Mouse (Mus musculus) stomach, embryonic 15.5 days (tissue): Measurements from ENCODE around the gene Psmg3. TPM values are rescaled to one million over a fixed set of nuclear protein-coding genes. Genes with fewer than 3 reads are reported as not detected.
A peak's percentile ranks its signal among the peaks of the same experiment; 100 is the strongest.

Source experiments
- ATAC-seq: fragments of 200-750 bp; cut with Nextera tagmentation; 2 replicates; pipeline ENCODE4 v1.8.0; 2017; ENCODE audit warnings: low read depth, moderate number of reproducible peaks, moderate TSS enrichment; ENCODE audit not compliant: insufficient read depth, low FRiP score
- H3K27ac ChIP-seq: fragments of 300-500 bp; sonication (generic); 2 replicates; pipeline ENCODE4 v1.5.1; 2015; ENCODE audit warnings: mild to moderate bottlenecking, inconsistent platforms
- H3K27me3 ChIP-seq: fragments of 300-500 bp; sonication (generic); replicated peaks from 2 replicates; pipeline ENCODE4 v1.6.1; 2015; ENCODE audit warnings: inconsistent platforms
- H3K36me3 ChIP-seq: fragments of 300-500 bp; sonication (generic); 2 replicates; pipeline ENCODE4 v1.6.1; 2015; ENCODE audit warnings: inconsistent platforms
- H3K4me1 ChIP-seq: fragments of 300-500 bp; sonication (generic); 2 replicates; pipeline ENCODE4 v1.6.1; 2015; ENCODE audit warnings: inconsistent platforms
- H3K4me2 ChIP-seq: fragments of 300-500 bp; sonication (generic); 2 replicates; pipeline ENCODE4 v1.6.1; 2015; ENCODE audit warnings: mild to moderate bottlenecking, inconsistent platforms
- H3K4me3 ChIP-seq: fragments of 300-500 bp; sonication (generic); replicated peaks from 2 replicates; pipeline ENCODE4 v1.5.1; 2015; ENCODE audit warnings: inconsistent platforms
- H3K9ac ChIP-seq: fragments of 300-500 bp; sonication (generic); 2 replicates; pipeline ENCODE4 v1.6.1; 2015; ENCODE audit warnings: inconsistent platforms
- H3K9me3 ChIP-seq: fragments of 300-500 bp; sonication (generic); 2 replicates; pipeline ENCODE4 v1.6.1; 2016; ENCODE audit warnings: inconsistent platforms
- WGBS: fragments of 180-500 bp; shearing (Covaris S2); methylation state at CpG from one replicate; pipeline ENCODE4 v1.1.7; 2015; 5-methylcytosine and 5-hydroxymethylcytosine counted together
- polyA plus RNA-seq: library from polyadenylated mRNA; unstranded; fragments of >200 nt; fragmentation: Nextera tagmentation; extraction: Ambion mirVana; gene quantifications from 2 replicates; pipeline ENCODE4 v1.2.1, GENCODE M21; 2015

The Psmg3 gene
- polyA plus RNA-seq, result 73.5 and 74.9 TPM in 2 replicates

- Histone ChIP-seq H3K9me3 (no peaks in the 10 kb centered on the region), H3K4me2 (peak within 1 kb of the TSS; percentile 86), H3K4me3 (peak within 1 kb of the TSS; percentile 82), H3K27me3 (no peaks in the 10 kb centered on the region), H3K27ac (peak within 1 kb of the TSS; percentile 48), H3K4me1 (peaks cover 9% of the 10 kb centered on the region), H3K9ac (peak within 1 kb of the TSS; percentile 84), H3K36me3 (peaks cover 15% of the 10 kb centered on the region; the same call in 1 of the 2 replicates)
- WGBS, result under 1% methylated on average over 43 of the region's 43 CpGs
- peak; percentile 87 for ATAC-seq
Measured at GRCm38 (mm10) chr5:139826357-139827055, at the start of gene Psmg3, which contains the start of gene Gm26938. Gene Psmg3, minus strand, starts transcription at chr5:139826885. Gene Gm26938, minus strand, starts transcription at chr5:139826407.

- Histone ChIP-seq H3K9ac (no peak overlapping the region), H3K4me1 (no peaks in the 10 kb centered on the region), H3K27me3 (no peaks in the 10 kb centered on the region), H3K27ac (no peak overlapping the region), H3K36me3 (no peaks in the 10 kb centered on the region), H3K9me3 (no peaks in the 10 kb centered on the region), H3K4me3 (no peak overlapping the region), H3K4me2 (no peak overlapping the region)
- 83% methylated on average over 1 of the region's 1 CpGs for WGBS
- no peak for ATAC-seq
Measured at GRCm38 (mm10) chr5:139871526-139871925, 44.8 kb upstream of the Psmg3 start.

GRCm38 (mm10) chr5:139870886-139871285, 44.2 kb upstream of the Psmg3 start:
- H3K9me3 ChIP-seq, result no peaks in the 10 kb centered on the region
- H3K4me2 ChIP-seq, result no peak overlapping the region
- no peak for ATAC-seq
- no peaks in the 10 kb centered on the region for H3K27me3 ChIP-seq
- no peak overlapping the region for H3K27ac ChIP-seq
- H3K36me3 ChIP-seq, result no peaks in the 10 kb centered on the region
- no peaks in the 10 kb centered on the region for H3K4me1 ChIP-seq
- WGBS, result 10% methylated on average over 4 of the region's 4 CpGs
- no peak overlapping the region for H3K4me3 ChIP-seq
- H3K9ac ChIP-seq, result no peak overlapping the region

- H3K4me3 ChIP-seq, result no peak overlapping the region
- no peaks in the 10 kb centered on the region for H3K27me3 ChIP-seq
- no peaks in the 10 kb centered on the region for H3K9me3 ChIP-seq
- H3K27ac ChIP-seq, result no peak overlapping the region
- H3K4me1 ChIP-seq, result no peaks in the 10 kb centered on the region
- H3K36me3 ChIP-seq, result no peaks in the 10 kb centered on the region
- 48% methylated on average over 4 of the region's 4 CpGs for WGBS
- no peak overlapping the region for H3K4me2 ChIP-seq
- ATAC-seq, result no peak
- H3K9ac ChIP-seq, result no peak overlapping the region
Measured at GRCm38 (mm10) chr5:139862759-139863158, 36.1 kb upstream of the Psmg3 start.

GRCm38 (mm10) chr5:139860328-139861104, 33.8 kb upstream of the Psmg3 start:
- Histone ChIP-seq H3K4me3 (no peak overlapping the region), H3K9ac (no peak overlapping the region), H3K36me3 (no peaks in the 10 kb centered on the region), H3K27me3 (no peaks in the 10 kb centered on the region), H3K9me3 (no peaks in the 10 kb centered on the region), H3K27ac (no peak overlapping the region), H3K4me1 (no peaks in the 10 kb centered on the region), H3K4me2 (no peak overlapping the region)
- ATAC-seq, result no peak
- WGBS, result 59% methylated on average over 15 of the region's 15 CpGs

GRCm38 (mm10) chr5:139849626-139850320, 23.1 kb upstream of the Psmg3 start:
- H3K36me3 ChIP-seq, result no peaks in the 10 kb centered on the region
- H3K9ac ChIP-seq, result no peak overlapping the region
- no peak overlapping the region for H3K4me3 ChIP-seq
- ATAC-seq, result no peak
- H3K27me3 ChIP-seq, result no peaks in the 10 kb centered on the region
- 72% methylated on average over 12 of the region's 12 CpGs for WGBS
- no peak overlapping the region for H3K27ac ChIP-seq
- no peaks in the 10 kb centered on the region for H3K9me3 ChIP-seq
- H3K4me1 ChIP-seq, result no peaks in the 10 kb centered on the region
- no peak overlapping the region for H3K4me2 ChIP-seq

GRCm38 (mm10) chr5:139839142-139839541, 12.5 kb upstream of the Psmg3 start:
- Histone ChIP-seq H3K9me3 (no peaks in the 10 kb centered on the region), H3K27ac (no peak overlapping the region), H3K4me1 (no peaks in the 10 kb centered on the region), H3K4me3 (no peak overlapping the region), H3K36me3 (no peaks in the 10 kb centered on the region), H3K9ac (no peak overlapping the region), H3K4me2 (no peak overlapping the region), H3K27me3 (no peaks in the 10 kb centered on the region)
- 44% methylated on average over 3 of the region's 3 CpGs for WGBS
- no peak for ATAC-seq

- 15% methylated on average over 2 of the region's 2 CpGs for WGBS
- no peak overlapping the region for H3K27ac ChIP-seq
- no peak overlapping the region for H3K4me2 ChIP-seq
- no peak overlapping the region for H3K9ac ChIP-seq
- H3K27me3 ChIP-seq, result no peaks in the 10 kb centered on the region
- no peak overlapping the region for H3K4me3 ChIP-seq
- H3K9me3 ChIP-seq, result no peaks in the 10 kb centered on the region
- no peak for ATAC-seq
- no peaks in the 10 kb centered on the region for H3K4me1 ChIP-seq
- H3K36me3 ChIP-seq, result no peaks in the 10 kb centered on the region
Measured at GRCm38 (mm10) chr5:139838476-139838892, 11.8 kb upstream of the Psmg3 start.

GRCm38 (mm10) chr5:139835706-139836105, 9.0 kb upstream of the Psmg3 start:
- Histone ChIP-seq H3K27ac (no peak overlapping the region), H3K9me3 (no peaks in the 10 kb centered on the region), H3K36me3 (no peaks in the 10 kb centered on the region), H3K9ac (no peak overlapping the region), H3K4me2 (no peak overlapping the region), H3K4me1 (no peaks in the 10 kb centered on the region), H3K4me3 (no peak overlapping the region), H3K27me3 (no peaks in the 10 kb centered on the region)
- 85% methylated on average over 7 of the region's 7 CpGs for WGBS
- ATAC-seq, result no peak

- Histone ChIP-seq H3K27me3 (no peaks in the 10 kb centered on the region), H3K9ac (no peak overlapping the region), H3K4me1 (no peaks in the 10 kb centered on the region), H3K27ac (no peak overlapping the region), H3K9me3 (no peaks in the 10 kb centered on the region), H3K4me2 (no peak overlapping the region), H3K36me3 (no peaks in the 10 kb centered on the region), H3K4me3 (no peak overlapping the region)
- no peak for ATAC-seq
- WGBS, result 64% methylated on average over 7 of the region's 7 CpGs
Measured at GRCm38 (mm10) chr5:139832125-139832524, 5.4 kb upstream of the Psmg3 start.

- H3K9me3 ChIP-seq, result no peaks in the 10 kb centered on the region
- H3K9ac ChIP-seq, result no peak overlapping the region
- no peaks in the 10 kb centered on the region for H3K27me3 ChIP-seq
- peaks cover 4% of the 10 kb centered on the region for H3K4me1 ChIP-seq
- no peak overlapping the region for H3K27ac ChIP-seq
- H3K4me2 ChIP-seq, result no peak overlapping the region
- ATAC-seq, result no peak
- WGBS, result 79% methylated on average over 3 of the region's 3 CpGs
- H3K4me3 ChIP-seq, result no peak overlapping the region
- no peaks in the 10 kb centered on the region for H3K36me3 ChIP-seq
Measured at GRCm38 (mm10) chr5:139830734-139831133, 4.0 kb upstream of the Psmg3 start.

- Histone ChIP-seq H3K9me3 (no peaks in the 10 kb centered on the region), H3K27me3 (no peaks in the 10 kb centered on the region), H3K36me3 (0 out of 2 replicates have a peak, but pooled peaks cover 4% of the 10 kb centered on the region), H3K4me2 (no peak overlapping the region), H3K4me3 (no peak overlapping the region), H3K27ac (no peak overlapping the region), H3K9ac (no peak overlapping the region), H3K4me1 (peaks cover 9% of the 10 kb centered on the region)
- WGBS, result 69% methylated on average over 13 of the region's 13 CpGs
- ATAC-seq, result no peak
Measured at GRCm38 (mm10) chr5:139829384-139829783, 2.7 kb upstream of the Psmg3 start.
